Mouse (Mus musculus): ENCODE measurements around the gene Trio.

GRCm38 (mm10) chr15:28054111-28054510 is 28.5 kb upstream of the Trio start:
- no peak for TF ChIP-seq TAL1 (IDR thresholded peaks at IDR 0.05; ENCODE audit: low read length)
- no peak for TF ChIP-seq GATA1 (IDR thresholded peaks at IDR 0.05; ENCODE audit: low read length)
